Mouse (Mus musculus): ENCODE data around the gene Fut4. TPM values are rescaled to one million over a fixed set of nuclear protein-coding genes. Genes with fewer than 3 reads are reported as not detected.
A peak's percentile ranks its signal among the peaks of the same experiment; 100 is the strongest.
"Not testable (repeated sequence)": the region's sequence is repeated elsewhere in the genome, so short reads cannot be mapped to it uniquely, and the experiment has no call there.

The Fut4 gene
- polyA plus RNA-seq, 1 experiment from 2014 or later = 2.2 TPM

- ATAC-seq (ENCODE audit: low read depth) = peak; percentile 30; the same call in 1 of the 2 replicates
- H3K27ac ChIP-seq (ENCODE audit: low read depth, low read length) = no peak overlapping the region
- H3K4me2 ChIP-seq (ENCODE audit: low read depth, low read length) = no peak overlapping the region
- no peaks in the 10 kb centered on the region for H3K4me1 ChIP-seq (ENCODE audit: control insufficient read depth, insufficient read depth, low read length)
- H3K27me3 ChIP-seq (ENCODE audit: control insufficient read depth, insufficient read depth, low read length) = no peaks in the 10 kb centered on the region
- no peaks in the 10 kb centered on the region for H3K9me3 ChIP-seq (ENCODE audit: control insufficient read depth, low read length)
- H3K36me3 ChIP-seq (ENCODE audit: control insufficient read depth, insufficient read depth, low read length) = no peaks in the 10 kb centered on the region
- WGBS = 73% methylated on average over 15 of the region's 15 CpGs
- no peak overlapping the region for H3K4me3 ChIP-seq (ENCODE audit: low read depth, low read length)
- no peak overlapping the region for H3K9ac ChIP-seq (replicated peaks; ENCODE audit: low read depth, low read length)
Observed at GRCm38 (mm10) chr9:14715258-14715657, 36.9 kb downstream of the Fut4 start.

DNA sequence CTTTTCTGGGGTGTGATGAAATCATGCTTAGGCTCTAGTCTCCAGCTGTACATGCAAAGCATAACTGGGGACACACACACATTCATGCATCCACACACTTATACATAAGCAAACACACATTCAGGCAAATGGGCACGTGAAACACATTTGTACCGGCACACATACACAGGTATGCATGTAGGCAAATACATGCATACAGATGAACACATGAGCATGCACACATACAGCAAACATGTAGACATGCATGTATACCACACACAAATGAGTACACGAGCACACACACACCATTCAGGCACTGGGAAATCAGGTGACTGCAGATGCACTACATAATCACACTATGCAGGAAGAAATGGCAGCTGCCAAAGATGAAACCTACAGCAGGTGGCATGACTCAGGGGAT lies 41.3 kb downstream of the Fut4 start:
- no peaks in the 10 kb centered on the region for H3K36me3 ChIP-seq (ENCODE audit: control insufficient read depth, insufficient read depth, low read length)
- H3K4me3 ChIP-seq (ENCODE audit: low read depth, low read length) = no peak overlapping the region
- no peak overlapping the region for H3K9ac ChIP-seq (replicated peaks; ENCODE audit: low read depth, low read length)
- WGBS = 91% methylated on average over 3 of the region's 3 CpGs
- no peaks in the 10 kb centered on the region for H3K9me3 ChIP-seq (ENCODE audit: control insufficient read depth, low read length)
- no peaks in the 10 kb centered on the region for H3K4me1 ChIP-seq (ENCODE audit: control insufficient read depth, insufficient read depth, low read length)
- no peak for ATAC-seq (ENCODE audit: low read depth)
- H3K4me2 ChIP-seq (ENCODE audit: low read depth, low read length) = no peak overlapping the region
- H3K27me3 ChIP-seq (ENCODE audit: control insufficient read depth, insufficient read depth, low read length) = no peaks in the 10 kb centered on the region
- H3K27ac ChIP-seq (ENCODE audit: low read depth, low read length) = no peak overlapping the region

GRCm38 (mm10) chr9:14705321-14706162 lies 46.7 kb downstream of the Fut4 start:
- ATAC-seq (ENCODE audit: low read depth) = 0 out of 2 replicates have a peak, but pooled peaks have one; percentile 38
- WGBS = 68% methylated on average over 13 of the region's 13 CpGs
- no peak overlapping the region for H3K9ac ChIP-seq (replicated peaks; ENCODE audit: low read depth, low read length)
- no peak overlapping the region for H3K4me2 ChIP-seq (ENCODE audit: low read depth, low read length)
- no peaks in the 10 kb centered on the region for H3K4me1 ChIP-seq (ENCODE audit: control insufficient read depth, insufficient read depth, low read length)
- H3K27ac ChIP-seq (ENCODE audit: low read depth, low read length) = no peak overlapping the region
- no peaks in the 10 kb centered on the region for H3K27me3 ChIP-seq (ENCODE audit: control insufficient read depth, insufficient read depth, low read length)
- no peaks in the 10 kb centered on the region for H3K36me3 ChIP-seq (ENCODE audit: control insufficient read depth, insufficient read depth, low read length)
- H3K4me3 ChIP-seq (ENCODE audit: low read depth, low read length) = no peak overlapping the region
- H3K9me3 ChIP-seq (ENCODE audit: control insufficient read depth, low read length) = no peaks in the 10 kb centered on the region

DNA sequence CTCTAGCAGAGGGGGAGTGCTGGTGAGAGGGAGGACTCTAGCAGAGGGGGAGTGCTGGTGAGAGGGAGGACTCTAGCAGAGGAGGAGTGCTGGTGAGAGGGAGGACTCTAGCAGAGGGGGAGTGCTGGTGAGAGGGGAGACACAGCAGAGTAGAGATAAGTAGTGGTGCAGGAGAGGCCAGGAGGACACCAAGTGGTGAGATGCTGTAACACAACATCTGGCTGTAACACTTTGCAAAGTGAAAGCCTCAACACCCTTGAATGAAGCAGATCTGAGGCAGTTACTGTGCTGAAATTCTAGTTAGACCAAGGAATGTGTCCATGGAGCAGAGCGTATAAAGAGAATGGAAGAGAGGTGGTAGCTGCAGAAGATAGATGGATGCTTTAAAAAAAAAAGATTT lies 51.4 kb downstream of the Fut4 start:
- not testable (repeated sequence) for H3K4me1 ChIP-seq (ENCODE audit: control insufficient read depth, insufficient read depth, low read length); H3K27me3 ChIP-seq (ENCODE audit: control insufficient read depth, insufficient read depth, low read length); H3K9me3 ChIP-seq (ENCODE audit: control insufficient read depth, low read length); H3K4me3 ChIP-seq (ENCODE audit: low read depth, low read length); H3K36me3 ChIP-seq (ENCODE audit: control insufficient read depth, insufficient read depth, low read length); H3K4me2 ChIP-seq (ENCODE audit: low read depth, low read length); H3K9ac ChIP-seq (replicated peaks; ENCODE audit: low read depth, low read length); H3K27ac ChIP-seq (ENCODE audit: low read depth, low read length); ATAC-seq (ENCODE audit: low read depth)
- WGBS = 90% methylated on average over 1 of the region's 1 CpGs

DNA sequence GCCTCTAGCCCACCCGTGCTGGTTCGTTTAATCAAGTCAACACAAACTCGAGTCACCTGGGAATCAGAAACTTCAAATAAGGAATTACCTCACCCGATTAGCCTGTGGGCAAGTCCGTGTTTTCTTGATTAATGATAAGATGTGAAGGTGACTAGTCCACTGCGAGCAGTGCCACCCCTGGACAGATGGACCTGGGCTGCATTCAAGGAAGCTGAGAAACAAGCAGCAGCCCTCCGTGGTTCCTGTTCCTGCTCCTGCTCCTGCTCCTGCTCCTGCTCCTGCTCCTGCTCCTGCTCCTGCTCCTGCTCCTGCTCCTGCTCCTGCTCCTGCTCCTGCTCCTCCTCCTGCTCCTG lies 52.9 kb downstream of the Fut4 start:
- 57% methylated on average over 7 of the region's 7 CpGs for WGBS
- H3K9ac ChIP-seq (replicated peaks; ENCODE audit: low read depth, low read length) = no peak overlapping the region
- H3K4me2 ChIP-seq (ENCODE audit: low read depth, low read length) = no peak overlapping the region
- no peaks in the 10 kb centered on the region for H3K9me3 ChIP-seq (ENCODE audit: control insufficient read depth, low read length)
- no peak overlapping the region for H3K27ac ChIP-seq (ENCODE audit: low read depth, low read length)
- H3K4me1 ChIP-seq (ENCODE audit: control insufficient read depth, insufficient read depth, low read length) = no peaks in the 10 kb centered on the region
- H3K36me3 ChIP-seq (ENCODE audit: control insufficient read depth, insufficient read depth, low read length) = no peaks in the 10 kb centered on the region
- H3K4me3 ChIP-seq (ENCODE audit: low read depth, low read length) = no peak overlapping the region
- no peaks in the 10 kb centered on the region for H3K27me3 ChIP-seq (ENCODE audit: control insufficient read depth, insufficient read depth, low read length)
- ATAC-seq (ENCODE audit: low read depth) = no peak

DNA sequence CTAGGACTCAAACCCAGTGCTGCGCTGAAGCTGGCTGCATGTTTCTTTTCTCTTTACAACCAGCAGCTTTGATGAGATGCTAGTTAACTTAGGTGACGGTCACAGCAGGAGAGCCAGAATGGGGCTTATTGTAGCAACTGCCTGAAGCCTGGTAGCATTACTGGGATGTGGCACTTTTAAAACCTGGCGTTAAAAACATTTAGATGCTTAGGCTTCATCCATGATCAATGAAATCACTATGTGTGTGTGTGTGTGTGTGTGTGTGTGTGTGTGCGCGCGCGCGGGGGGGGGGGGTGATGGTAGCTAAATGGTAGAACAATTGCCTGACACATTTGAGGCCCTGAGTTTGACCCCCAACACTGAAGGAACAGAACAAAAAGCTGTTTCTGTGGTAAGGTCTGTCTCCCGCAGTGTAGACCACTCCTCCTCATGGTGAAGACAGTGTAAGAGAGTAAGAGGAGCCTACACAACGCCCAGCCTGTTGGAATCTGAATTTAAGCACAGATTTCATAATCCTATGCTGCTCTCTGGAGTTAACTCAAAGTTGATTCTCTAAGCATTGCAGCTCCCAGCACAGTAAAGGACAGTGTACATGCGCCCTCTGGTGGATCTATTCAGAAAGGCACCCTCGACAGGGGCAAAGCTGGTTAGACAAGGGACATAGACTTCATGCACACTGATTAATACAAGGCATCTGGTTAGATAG lies 53.5 kb downstream of the Fut4 start:
- 51% methylated on average over 12 of the region's 12 CpGs for WGBS
- Histone ChIP-seq H3K4me1 (ENCODE audit: control insufficient read depth, insufficient read depth, low read length) (no peaks in the 10 kb centered on the region), H3K4me2 (ENCODE audit: low read depth, low read length) (no peak overlapping the region), H3K4me3 (ENCODE audit: low read depth, low read length) (no peak overlapping the region), H3K36me3 (ENCODE audit: control insufficient read depth, insufficient read depth, low read length) (no peaks in the 10 kb centered on the region), H3K9ac (replicated peaks; ENCODE audit: low read depth, low read length) (no peak overlapping the region), H3K9me3 (ENCODE audit: control insufficient read depth, low read length) (no peaks in the 10 kb centered on the region), H3K27me3 (ENCODE audit: control insufficient read depth, insufficient read depth, low read length) (no peaks in the 10 kb centered on the region), H3K27ac (ENCODE audit: low read depth, low read length) (no peak overlapping the region)
- ATAC-seq (ENCODE audit: low read depth) = peak; percentile 96

Other genes starting within 250 kb of the Fut4 start
- 8.2 and 11.5 TPM in 2 replicates for gene Amotl1, start 107.3 kb downstream of the Fut4 start, polyA plus RNA-seq (2014; fragmentation: Nextera tagmentation; extraction: Ambion mirVana)
- 0.31 and 0.32 TPM in 2 replicates for gene Piwil4, start 11.7 kb downstream of the Fut4 start, polyA plus RNA-seq (2014; fragmentation: Nextera tagmentation; extraction: Ambion mirVana)
- gene 1700012B09Rik, start 18.6 kb upstream of the Fut4 start, polyA plus RNA-seq (2014; fragmentation: Nextera tagmentation; extraction: Ambion mirVana) = 0.70 and 1.6 TPM in 2 replicates
- 15.2 and 15.6 TPM in 2 replicates for gene Mre11a, start 32.3 kb upstream of the Fut4 start, polyA plus RNA-seq (2014; fragmentation: Nextera tagmentation; extraction: Ambion mirVana)
- 25.9 and 31.9 TPM in 2 replicates for gene Ankrd49, start 32.5 kb upstream of the Fut4 start, polyA plus RNA-seq (2014; fragmentation: Nextera tagmentation; extraction: Ambion mirVana)
- 0.54 and 0.75 TPM in 2 replicates for gene Gpr83, start 107.8 kb upstream of the Fut4 start, polyA plus RNA-seq (2014; fragmentation: Nextera tagmentation; extraction: Ambion mirVana)
- not detected in 2 replicates for gene Izumo1r, start 151.6 kb upstream of the Fut4 start, polyA plus RNA-seq (2014; fragmentation: Nextera tagmentation; extraction: Ambion mirVana)